Mouse (Mus musculus): ENCODE measurements at regions not wholly inside any gene's neighbourhood (a gene's known extent, or its start where the extent isn't known, plus 50 kb on each side); places are given as distances from the start of the nearest gene placed in this dataset.

DNA sequence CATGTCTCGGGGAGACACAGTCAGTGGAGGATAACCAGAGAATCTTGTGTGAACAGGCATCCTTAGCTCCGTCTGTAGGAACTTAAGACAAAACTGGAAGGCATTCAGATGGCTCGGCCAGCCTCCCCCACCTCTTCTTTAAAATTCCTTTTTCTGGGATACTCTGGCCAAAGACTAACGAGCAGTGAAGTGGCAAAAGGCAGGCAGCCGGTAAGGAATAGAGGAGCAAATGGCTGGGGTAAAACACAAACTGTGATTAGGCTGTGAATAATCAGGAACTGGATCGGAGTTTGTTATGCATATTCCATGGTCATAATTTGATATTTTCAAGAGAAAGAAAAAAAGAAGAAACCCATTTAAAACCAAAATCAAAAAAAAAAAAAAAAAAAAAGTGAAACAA lies 287.8 kb upstream of the Vrk2 start:
- DNase-seq (ENCODE audit: low spot score), result no peak

All from urinary bladder, adult 2 months (tissue).